Mouse (Mus musculus) kidney, adult 2 months (tissue): ENCODE results near the gene Rexo1.

Source experiments
- CTCF ChIP-seq: fragments of 200-500 bp; conservative IDR thresholded peaks from 2 replicates; pipeline ENCODE4 v1.5.1; 2011; ENCODE audit warnings: low read depth, mild to moderate bottlenecking, control low read depth, low read length, moderate library complexity, mixed read lengths; ENCODE audit not compliant: insufficient read depth, insufficient read length
- POLR2A ChIP-seq: fragments of 200-500 bp; IDR thresholded peaks from one replicate; pipeline ENCODE4 v1.6.1; 2011; ENCODE audit warnings: low read depth, low read length, control low read depth

- peak; percentile 76 for TF ChIP-seq CTCF
- no peak for TF ChIP-seq POLR2A
Measured at GRCm38 (mm10) chr10:80548428-80549006, 12.8 kb downstream of the Rexo1 start.
